Mouse (Mus musculus): ENCODE results near the gene Ost4.

Gene Ost4

GRCm38 (mm10) chr5:30907413-30908059 lies at the start of gene Ost4:
TSS of gene Ost4 (minus strand) at chr5:30907788.
- peak; percentile 95 for ATAC-seq (ENCODE audit: insufficient number of reproducible peaks, low FRiP score, low TSS enrichment)

GRCm38 (mm10) chr5:30955751-30956150 lies 48.2 kb upstream of the Ost4 start:
- no peak for ATAC-seq (ENCODE audit: insufficient number of reproducible peaks, low FRiP score, low TSS enrichment)

GRCm38 (mm10) chr5:30954556-30954955 lies 47.0 kb upstream of the Ost4 start:
- ATAC-seq (ENCODE audit: insufficient number of reproducible peaks, low FRiP score, low TSS enrichment), result no peak

- no peak for ATAC-seq (ENCODE audit: insufficient number of reproducible peaks, low FRiP score, low TSS enrichment)
Observed at GRCm38 (mm10) chr5:30954065-30954464, 46.5 kb upstream of the Ost4 start.

- no peak for ATAC-seq (ENCODE audit: insufficient number of reproducible peaks, low FRiP score, low TSS enrichment)
Observed at GRCm38 (mm10) chr5:30952551-30952950, 45.0 kb upstream of the Ost4 start.

GRCm38 (mm10) chr5:30951706-30952105 lies 44.1 kb upstream of the Ost4 start:
- ATAC-seq (ENCODE audit: insufficient number of reproducible peaks, low FRiP score, low TSS enrichment), result no peak

- ATAC-seq (ENCODE audit: insufficient number of reproducible peaks, low FRiP score, low TSS enrichment), result no peak
Observed at GRCm38 (mm10) chr5:30950922-30951321, 43.3 kb upstream of the Ost4 start.

GRCm38 (mm10) chr5:30950451-30950850 lies 42.9 kb upstream of the Ost4 start:
- ATAC-seq (ENCODE audit: insufficient number of reproducible peaks, low FRiP score, low TSS enrichment), result no peak

- peak; percentile 60 for ATAC-seq (ENCODE audit: insufficient number of reproducible peaks, low FRiP score, low TSS enrichment)
Observed at GRCm38 (mm10) chr5:30949654-30950326, 42.2 kb upstream of the Ost4 start.

GRCm38 (mm10) chr5:30948620-30949019 lies 41.0 kb upstream of the Ost4 start:
- ATAC-seq (ENCODE audit: insufficient number of reproducible peaks, low FRiP score, low TSS enrichment), result no peak

- peak; percentile 69 for ATAC-seq (ENCODE audit: insufficient number of reproducible peaks, low FRiP score, low TSS enrichment)
Observed at GRCm38 (mm10) chr5:30944956-30945781, 37.6 kb upstream of the Ost4 start, which contains the start of gene Cgref1. TSS of gene Cgref1 (minus strand) at chr5:30945591.

- ATAC-seq (ENCODE audit: insufficient number of reproducible peaks, low FRiP score, low TSS enrichment), result no peak
Observed at GRCm38 (mm10) chr5:30944344-30944743, 36.8 kb upstream of the Ost4 start.

- no peak for ATAC-seq (ENCODE audit: insufficient number of reproducible peaks, low FRiP score, low TSS enrichment)
Observed at GRCm38 (mm10) chr5:30943004-30943403, 35.4 kb upstream of the Ost4 start.

GRCm38 (mm10) chr5:30934725-30935461 lies 27.3 kb upstream of the Ost4 start:
- ATAC-seq (ENCODE audit: insufficient number of reproducible peaks, low FRiP score, low TSS enrichment), result no peak

GRCm38 (mm10) chr5:30933705-30934104 lies 26.1 kb upstream of the Ost4 start:
- no peak for ATAC-seq (ENCODE audit: insufficient number of reproducible peaks, low FRiP score, low TSS enrichment)

- ATAC-seq (ENCODE audit: insufficient number of reproducible peaks, low FRiP score, low TSS enrichment), result no peak
Observed at GRCm38 (mm10) chr5:30931378-30931777, 23.8 kb upstream of the Ost4 start.

- no peak for ATAC-seq (ENCODE audit: insufficient number of reproducible peaks, low FRiP score, low TSS enrichment)
Observed at GRCm38 (mm10) chr5:30930846-30931245, 23.3 kb upstream of the Ost4 start.

GRCm38 (mm10) chr5:30930121-30930520 lies 22.5 kb upstream of the Ost4 start:
- ATAC-seq (ENCODE audit: insufficient number of reproducible peaks, low FRiP score, low TSS enrichment), result peak; percentile 65

- no peak for ATAC-seq (ENCODE audit: insufficient number of reproducible peaks, low FRiP score, low TSS enrichment)
Observed at GRCm38 (mm10) chr5:30927945-30928529, 20.4 kb upstream of the Ost4 start.

GRCm38 (mm10) chr5:30926073-30926472 lies 18.5 kb upstream of the Ost4 start:
- no peak for ATAC-seq (ENCODE audit: insufficient number of reproducible peaks, low FRiP score, low TSS enrichment)

Data from cerebellum, adult (tissue).